Mouse (Mus musculus) layer of hippocampus, adult 18-20 months (tissue): Measurements from ENCODE around the gene Chmp5. TPM values are rescaled to one million over a fixed set of nuclear protein-coding genes. Genes with fewer than 3 reads are reported as not detected.
"Not testable (repeated sequence)": the region's sequence is repeated elsewhere in the genome, so short reads cannot be mapped to it uniquely, and the experiment has no call there.

ENCODE experiments used
- DNase-seq, 2 experiments: peaks; one replicate each; pipeline ENCODE4 v3.0.0; 2022; ENCODE audit warnings: low spot score in 2 of 2
- long read RNA-seq: library from polyadenylated mRNA; stranded (forward); transcript quantifications from one replicate; pipeline ENCODE4 v2.0.0, GENCODE M21; 2021
- total RNA-seq, 2 experiments: library from RNA; stranded (reverse); gene quantifications; 2 replicates each; pipeline ENCODE4 v1.2.3; 2021

The Chmp5 gene
- 10 to 100 TPM; 85.7 to 87.2 TPM for total RNA-seq
- long read RNA-seq, transcript Chmp5-201 (8 exons, 1,519 nt): major isoform, 45 of 49 reads
- long read RNA-seq, partial matches to known transcripts: 3 of 49 reads
- long read RNA-seq, other reads (novel, unspliced or antisense): 1 of 49 reads

DNA sequence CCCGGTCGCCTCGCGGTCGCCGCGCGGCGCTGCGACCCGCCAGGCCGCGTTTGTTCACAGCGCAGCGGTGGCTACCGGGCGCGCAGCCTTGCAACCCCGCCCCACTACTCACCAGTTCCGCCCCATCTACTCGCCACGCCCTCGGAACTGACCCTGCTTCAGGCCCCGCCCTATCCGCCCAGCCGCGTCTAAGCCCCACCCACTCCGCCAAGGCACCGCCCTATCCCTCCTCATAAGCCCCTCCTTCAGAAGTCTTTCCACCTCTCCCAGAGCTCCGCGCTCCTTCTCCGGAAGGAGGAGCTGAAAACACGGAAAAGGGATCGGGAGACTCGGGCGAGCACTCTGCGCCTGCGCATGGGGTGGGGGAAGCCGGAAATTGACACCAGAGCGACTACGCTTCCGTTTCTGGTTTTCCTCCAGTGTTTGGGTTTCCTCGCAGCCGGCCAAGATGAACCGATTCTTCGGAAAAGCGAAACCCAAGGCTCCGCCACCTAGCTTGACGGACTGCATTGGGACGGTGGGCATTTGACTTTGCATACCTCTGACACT lies at the start of gene Chmp5, which contains the start of gene Bag1:
Gene Chmp5 (plus strand): TSS at position 248 of the 549 bp plus-strand sequence.
Gene Bag1 (minus strand): TSS at position 135 of the 549 bp plus-strand sequence.
- DNase-seq: peak; percentile 99

DNA sequence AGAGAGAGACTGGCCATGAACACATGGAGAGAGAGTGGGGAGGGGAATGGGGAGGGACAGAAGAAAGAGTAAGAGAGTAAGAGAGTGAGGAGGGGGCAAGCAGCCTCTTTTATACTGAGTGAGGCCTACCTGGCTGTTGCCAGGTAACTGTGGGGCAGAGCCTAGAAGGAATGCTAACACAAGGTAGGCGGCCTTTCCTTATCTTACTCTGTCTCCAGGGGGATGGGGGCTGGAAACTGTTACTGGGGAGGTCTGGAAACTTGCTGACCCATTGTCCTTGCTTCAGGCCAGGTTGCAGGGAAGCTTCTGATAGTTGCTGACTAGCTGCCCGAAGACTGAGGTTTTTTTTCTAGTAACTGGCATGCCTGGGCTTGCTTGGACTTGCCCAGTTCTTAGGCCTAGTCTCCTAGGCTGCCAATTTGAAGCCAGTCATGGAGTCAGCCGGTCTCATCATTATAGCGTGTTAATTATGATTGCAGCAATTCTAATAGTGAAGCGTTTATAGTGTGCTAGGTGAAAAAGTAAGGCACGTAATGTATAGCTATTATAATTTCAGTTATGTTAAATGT lies 49.6 kb upstream of the Chmp5 start:
- no peak for DNase-seq

DNA sequence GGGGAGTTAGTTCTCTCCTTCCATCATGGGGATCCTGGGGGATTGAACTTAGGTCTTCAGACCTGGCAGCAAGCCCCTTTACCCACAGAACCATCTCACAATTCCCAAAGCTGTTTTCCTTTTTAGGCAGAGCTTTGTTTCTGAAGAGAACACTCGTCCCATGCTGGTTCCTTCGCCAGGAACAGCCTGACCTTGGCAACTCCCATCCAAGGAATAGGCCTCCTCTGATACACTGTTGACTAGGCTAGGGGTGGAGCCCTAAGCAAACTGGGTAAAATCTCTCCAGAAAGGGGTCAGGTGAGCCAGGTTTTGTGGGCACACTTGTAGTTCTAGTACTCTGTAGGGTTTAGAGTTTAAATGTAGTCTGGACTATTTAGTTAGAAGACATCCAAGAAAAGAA lies 48.9 kb upstream of the Chmp5 start:
- DNase-seq: no peak

DNA sequence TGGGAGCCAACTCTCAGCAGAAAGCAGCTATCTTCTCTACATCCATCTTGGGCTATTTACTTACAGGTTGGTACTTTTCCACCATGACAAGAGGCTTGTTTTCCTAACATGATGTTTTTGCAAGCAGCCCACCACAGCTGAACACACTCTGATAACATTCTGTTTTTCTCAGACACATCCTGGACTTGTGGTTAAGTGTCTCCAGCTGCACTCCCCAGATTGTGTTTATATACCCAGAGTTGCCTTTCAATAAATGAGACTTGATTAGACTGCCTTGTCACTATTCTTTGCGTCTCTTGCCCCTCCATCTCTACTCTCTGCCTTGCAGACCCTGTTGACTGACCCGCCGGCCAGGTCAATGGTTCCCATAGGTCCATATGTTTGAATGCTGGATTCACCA lies 48.1 kb upstream of the Chmp5 start:
- no peak for DNase-seq

DNA sequence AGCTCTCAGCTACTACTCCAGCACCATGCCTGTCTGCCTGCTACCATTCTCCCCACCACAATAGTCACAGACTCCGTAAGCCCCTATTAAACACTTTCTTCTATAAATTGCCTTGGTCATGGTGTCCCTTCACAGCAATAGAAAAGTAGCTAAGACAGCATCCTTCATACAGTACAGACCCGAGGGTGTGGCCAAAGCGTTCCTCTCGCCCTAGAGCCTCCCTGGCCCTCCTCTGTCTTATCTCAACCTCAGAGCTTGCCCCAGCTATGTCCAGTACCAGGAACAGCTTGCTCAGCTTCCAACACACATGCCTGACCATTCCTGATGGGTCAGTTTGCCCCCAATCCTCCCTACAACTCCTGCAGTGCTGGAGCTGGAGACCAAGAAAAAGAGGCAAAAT lies 47.6 kb upstream of the Chmp5 start:
- DNase-seq: no peak

DNA sequence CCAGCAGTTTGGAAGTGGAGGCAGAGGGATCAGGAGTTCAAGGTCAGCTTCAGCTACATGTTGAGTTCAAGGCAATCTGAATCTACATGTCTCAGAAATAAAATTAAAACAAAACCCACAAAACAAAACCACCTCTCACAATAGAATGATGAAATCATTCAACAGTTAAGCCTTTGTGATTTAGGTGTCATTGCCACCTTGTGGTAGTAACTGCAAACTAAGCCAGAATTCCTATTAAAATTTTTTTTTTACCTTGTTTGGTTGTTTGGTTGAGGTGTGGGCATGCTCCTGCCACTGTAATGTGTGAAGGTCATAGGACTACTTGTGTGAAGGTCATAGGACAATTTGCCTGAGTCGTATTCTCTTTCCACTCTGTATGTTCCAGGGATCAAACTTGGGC lies 41.9 kb upstream of the Chmp5 start:
- DNase-seq: peak in 1 of 2 experiments; percentile 44

DNA sequence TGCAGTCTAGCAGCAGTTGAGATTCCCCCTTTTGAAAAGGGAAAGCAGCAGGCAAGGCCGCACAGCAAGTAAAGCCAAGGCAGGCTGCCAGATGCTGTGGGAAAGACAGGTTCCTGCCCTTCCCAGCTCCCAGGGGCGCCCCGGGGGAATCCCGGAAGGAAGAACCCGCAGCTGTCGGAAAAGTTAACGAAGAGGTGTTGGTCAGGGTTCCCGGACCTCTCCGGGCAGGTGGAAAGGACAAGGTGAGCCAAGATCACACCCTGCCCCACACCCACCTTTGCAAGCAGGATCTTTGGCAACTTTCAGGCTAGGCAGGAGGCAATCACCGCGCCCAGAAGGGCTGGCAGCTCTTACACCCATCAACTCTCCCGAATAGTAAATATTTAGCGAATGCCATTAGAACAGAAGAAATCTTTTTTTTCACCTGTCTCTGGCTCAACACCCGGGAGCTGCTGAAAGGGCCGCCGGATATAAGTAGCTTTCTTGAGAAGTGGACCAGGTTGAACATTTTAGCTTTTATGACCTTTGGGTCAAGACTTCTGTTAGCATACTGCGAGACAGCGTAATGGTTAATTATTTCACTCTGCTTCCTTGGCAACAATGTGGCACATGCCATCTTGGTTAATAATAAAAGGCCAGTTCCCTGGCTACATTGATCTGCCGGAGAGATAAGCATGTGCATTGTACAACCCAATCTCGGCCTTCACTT lies 39.8 kb upstream of the Chmp5 start:
- no peak for DNase-seq

DNA sequence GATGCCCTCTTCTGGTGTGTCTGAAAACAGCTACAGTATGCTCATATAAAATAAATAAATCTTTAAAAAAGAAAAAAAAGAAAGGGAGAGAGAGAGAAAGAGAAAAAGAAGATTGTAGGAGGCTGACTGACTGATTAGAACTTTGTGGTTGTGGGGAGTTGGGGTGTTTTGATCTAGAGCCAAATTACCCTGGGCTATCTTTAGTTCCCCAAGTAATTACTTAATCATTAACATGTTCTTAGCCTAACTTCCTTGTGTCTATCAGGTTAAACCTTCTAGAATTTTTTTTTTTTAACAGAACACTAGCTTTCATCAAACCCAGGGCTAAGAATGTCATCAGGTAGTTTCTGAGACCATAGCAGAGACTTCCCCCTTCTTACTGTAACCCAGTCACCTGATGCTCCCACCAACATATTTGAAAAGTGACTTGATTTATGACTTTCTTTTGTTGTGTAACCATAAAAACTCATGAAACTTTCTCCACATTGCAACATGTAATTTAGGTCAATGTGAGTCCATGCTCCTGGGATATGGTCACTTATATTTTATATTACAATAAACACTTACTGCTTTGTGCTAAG lies 33.8 kb upstream of the Chmp5 start:
- DNase-seq: no peak

DNA sequence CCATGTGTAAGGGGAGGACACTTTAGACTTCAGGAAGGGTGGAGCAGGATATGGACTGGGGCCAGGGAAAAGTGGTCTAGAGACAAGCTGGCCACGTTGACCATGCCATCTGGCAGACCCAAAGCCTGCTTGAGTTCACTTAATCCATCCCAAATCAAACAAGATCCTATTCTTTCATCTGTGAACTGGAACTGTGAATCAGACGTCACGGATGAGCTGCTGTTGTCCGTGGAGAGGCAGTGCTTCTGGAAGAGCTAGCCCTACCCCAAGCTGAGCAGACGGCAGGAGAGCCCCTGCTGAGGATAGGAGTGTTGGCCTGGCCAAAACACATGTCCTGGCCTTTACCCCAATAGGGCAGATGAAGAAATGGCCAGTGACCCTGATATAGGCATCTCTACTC lies 32.3 kb upstream of the Chmp5 start:
- no peak for DNase-seq

DNA sequence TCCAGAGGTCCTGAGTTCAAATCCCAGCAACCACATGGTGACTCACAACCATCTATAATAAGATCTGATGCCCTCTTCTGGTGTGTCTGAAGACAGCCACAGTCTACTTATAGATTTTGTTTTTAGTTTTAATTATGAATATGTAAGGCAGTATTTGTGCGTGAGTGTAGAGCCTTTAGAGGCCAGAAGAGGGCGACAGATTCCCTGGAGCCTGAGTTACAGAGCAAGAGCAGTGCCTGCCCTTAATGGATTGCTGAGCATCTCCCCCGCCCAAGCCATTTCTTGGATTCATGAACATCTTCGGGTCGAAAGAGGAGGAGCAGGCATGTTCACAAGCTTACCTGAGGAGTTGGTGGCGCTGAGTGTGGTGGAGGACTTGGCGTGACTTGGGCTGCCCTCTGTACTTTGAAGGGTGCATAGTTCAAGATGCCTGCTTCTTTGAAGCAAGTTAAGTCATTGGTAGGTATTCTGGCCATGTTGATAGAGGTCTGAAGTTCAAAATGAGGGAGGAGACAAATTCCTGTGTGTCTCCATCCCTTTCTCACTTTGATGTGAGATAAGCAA lies 31.5 kb upstream of the Chmp5 start:
- DNase-seq: no peak

DNA sequence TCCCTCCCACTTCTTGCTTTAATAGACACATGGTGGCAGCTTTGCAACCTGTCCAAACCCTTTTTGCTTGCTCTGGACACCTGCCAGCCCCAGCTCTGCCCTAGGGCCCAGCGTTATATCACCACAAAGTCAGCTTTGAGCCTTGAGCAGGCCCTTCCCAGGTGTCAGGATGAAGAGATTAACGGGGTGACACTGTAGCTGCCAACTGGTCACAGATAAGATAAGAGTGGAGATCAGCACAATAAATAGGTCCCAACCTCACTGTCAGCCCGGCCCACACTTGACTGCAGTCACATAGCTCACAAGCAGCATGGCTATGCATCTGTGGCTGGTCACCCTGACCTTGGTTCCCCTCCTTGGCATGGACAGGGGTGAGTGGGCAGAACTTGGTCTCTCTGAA lies 28.4 kb upstream of the Chmp5 start, which contains the start of gene Spink4:
Gene Spink4 (plus strand): TSS at position 268 of the 400 bp plus-strand sequence.
- no peak for DNase-seq

DNA sequence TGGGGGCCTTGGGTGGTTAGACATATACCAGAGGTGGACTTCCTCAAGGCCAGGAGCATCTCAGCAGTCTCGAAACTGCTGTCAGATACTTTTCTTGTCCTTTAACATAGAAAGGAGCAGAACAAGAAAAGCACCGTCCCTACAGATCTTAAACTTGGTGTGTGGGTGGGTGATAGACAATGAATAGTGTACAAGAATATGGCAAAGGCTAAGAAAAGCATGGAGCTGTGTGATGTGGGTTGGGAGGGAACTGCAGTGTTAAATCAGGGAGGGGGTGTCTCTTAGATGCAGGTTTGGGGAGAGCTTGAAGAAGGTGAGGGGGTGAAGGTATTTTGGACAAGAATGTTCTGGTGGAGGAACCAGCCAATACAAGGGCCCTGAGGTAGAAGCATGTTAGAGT lies 27.6 kb upstream of the Chmp5 start:
- DNase-seq: no peak

DNA sequence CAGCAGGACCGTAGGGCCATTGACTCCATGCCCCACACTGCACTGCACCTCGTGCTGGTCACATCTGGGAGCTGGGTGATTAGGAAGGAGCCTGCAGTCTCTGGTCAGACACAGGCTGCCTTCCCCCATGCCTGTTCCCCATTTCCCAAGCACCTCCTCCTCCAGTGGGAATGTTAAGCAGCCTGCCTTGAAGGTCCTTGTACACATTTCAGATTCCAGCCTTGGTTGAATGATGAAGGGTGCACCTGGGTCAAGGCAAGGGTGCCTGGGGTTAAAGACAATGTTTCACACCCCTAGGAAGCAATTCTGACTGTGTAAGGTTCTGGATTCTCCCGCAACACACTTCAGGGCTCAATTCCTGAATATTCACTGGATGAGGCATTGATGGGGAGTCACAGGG lies 26.9 kb upstream of the Chmp5 start:
- DNase-seq: no peak

DNA sequence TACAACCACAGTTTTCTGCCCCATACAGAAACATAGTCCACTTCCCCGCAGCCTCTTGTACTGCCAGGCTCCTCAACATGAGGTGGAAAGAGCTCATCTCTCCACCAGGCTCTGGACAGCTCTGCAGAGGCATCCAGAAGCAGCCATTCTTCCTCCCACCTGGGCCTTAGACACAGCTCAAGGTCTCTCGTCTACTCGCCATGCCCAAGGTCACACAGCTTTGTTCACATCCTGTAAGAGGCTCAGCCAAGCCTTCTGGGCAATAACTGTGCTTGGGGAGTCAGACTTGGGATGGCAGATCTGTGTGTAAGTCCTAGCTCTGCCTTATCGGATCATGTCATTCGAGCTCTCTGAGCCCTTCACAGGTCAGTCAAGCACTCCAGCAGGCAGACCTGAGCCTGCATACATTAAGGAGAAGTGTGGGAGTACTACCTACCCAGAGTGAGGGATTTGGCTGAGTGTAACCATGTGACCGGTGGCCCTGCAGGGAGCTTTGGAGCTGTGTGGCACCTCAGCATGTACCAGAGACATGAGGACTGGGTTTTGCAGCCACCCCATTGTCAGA lies 25.0 kb upstream of the Chmp5 start:
- no peak for DNase-seq

DNA sequence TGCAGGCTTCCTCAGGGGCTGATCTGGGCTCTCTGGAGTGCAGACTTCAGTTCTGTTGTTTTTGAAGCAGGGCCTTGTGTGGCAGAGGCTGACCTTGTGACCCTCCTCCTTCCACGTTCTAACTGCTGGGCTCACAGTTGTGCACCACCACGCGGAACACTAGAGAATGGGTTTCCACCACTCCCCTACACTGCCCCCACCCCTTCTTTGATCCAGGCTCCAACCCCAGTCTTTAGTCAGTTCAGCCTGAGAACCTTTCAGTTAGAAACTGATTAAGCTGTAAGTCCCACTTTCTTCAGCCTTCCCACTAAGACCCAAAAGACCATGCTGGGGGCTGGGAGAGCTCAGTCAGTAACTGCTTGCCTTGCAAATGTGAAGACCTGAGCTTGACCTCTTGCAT lies 22.6 kb upstream of the Chmp5 start:
- DNase-seq: no peak

DNA sequence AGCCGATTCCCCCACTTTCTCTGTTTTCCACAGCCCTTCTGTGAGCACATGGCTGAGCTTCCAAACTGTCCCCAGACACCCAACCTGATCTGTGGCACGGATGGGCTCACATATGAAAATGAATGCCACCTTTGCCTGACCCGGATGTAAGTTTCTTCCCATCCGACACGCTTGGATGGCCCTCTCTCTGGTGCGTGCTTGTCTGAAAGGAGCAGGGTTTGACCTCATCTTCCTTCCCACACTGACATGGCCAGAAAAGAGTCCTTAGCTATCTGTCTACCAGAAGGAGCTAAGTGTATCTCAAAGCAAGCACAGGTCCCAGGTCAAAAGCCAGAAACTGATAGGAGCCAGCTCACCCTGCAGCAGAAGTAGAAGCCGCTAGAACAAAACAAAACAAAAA lies 19.2 kb upstream of the Chmp5 start:
- no peak for DNase-seq

DNA sequence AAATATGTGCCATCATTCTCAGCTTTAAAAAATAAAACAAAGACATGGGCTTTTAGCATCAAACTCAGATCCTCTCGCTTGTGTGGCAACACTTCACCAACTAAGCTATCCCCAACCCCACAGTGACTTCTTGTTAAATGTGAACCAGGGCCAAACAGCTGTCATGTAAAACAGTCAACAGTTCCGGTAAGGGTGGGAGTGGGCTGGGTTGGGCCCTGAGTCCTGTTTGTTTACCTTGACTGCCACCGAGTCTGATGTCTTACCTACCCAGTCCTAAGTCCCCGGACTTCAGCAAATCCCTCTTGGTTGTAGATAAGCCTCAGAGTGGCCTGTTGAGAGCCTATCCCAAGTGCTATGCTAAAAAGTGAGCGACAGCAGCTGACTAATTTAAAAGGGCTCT lies 14.5 kb upstream of the Chmp5 start:
- DNase-seq: no peak

DNA sequence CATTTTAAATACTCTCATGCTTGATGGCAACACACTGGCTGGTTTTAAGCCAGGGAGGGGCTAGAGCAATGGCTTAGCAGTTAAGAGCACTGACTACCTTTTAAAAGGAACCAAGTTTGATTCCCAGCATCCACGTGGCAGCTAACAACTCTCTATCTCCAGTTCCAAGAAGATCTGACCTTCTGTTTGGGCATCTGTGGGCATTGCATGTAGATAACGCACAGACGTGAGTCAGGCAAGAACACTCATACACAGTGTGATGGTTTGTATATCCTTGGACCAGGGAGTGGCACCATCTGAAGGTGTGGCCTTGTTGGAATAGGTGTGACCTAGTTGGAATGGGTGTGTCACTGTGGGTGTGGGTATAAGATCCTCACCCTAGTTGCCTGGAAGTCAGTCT lies 13.8 kb upstream of the Chmp5 start:
- not testable (repeated sequence) for DNase-seq

DNA sequence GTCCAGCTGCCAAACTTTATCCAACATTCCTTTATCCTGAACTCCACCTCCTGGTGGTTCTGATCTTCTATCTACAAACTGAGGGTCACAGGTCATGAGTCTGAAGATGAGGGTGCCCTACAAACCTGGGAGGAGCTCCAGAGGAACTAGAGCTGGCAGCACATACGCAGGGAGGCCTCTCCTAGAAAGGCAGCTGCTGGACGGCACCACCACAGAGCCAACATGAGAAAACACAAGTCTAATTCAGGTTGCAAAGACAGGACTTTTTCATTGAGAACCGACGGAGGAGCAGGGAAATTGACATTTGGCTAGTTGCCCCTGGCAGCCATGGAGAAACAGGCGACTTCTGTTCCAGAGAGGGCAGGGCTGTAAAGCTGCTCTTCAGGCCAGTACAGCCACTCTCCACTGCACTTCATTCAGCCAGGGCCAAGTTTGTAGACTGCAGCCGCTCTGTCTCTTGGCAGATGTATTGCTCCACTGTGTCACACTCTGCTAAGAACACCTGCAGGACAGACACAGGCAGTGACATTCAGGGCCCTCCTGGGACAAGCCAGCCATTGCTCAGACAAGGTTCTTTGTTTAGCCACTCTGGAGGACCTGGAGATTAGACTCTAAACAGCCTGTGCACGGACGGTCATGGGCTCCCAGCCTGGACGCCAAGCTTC lies 11.9 kb upstream of the Chmp5 start:
- DNase-seq: peak; percentile 24 to 49

DNA sequence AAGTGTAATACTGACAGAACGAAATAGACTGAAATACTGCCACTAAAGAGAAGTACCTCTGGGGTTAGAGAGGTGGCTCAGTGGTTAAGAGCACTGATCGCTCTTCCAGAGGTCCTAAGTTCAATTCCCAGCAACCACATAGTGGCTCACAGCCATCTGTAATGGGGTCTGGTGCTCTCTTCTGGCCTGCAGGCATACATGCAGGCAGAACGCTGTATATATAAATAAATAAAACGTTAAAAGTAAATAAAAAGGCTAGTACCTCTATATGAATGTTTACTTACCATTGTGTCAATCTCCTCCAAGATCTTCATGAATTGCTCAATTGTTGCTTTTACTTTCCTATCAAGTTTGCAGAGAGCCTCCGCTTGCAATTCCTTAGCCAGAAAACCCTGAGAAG lies 9.4 kb upstream of the Chmp5 start:
- no peak for DNase-seq

DNA sequence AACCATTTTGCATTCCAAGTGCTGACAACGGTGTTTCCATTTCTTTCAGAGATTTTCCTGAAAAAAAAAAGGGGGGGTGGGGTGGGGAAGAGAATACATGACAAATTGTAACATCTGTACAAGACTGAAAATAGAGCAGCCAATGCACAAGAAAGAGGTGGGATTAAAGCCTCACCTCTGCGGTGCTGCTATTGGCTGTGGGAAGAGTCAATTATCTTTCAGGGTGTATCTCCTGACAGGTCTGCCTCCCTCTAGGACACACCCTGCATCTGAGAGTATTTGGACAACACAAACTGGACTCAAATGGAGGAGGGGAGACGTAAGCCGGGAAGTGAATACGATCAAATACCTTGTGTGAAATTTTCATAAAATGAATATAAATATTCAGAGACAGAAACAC lies 4.6 kb upstream of the Chmp5 start:
- no peak for DNase-seq
